ENCODE assay signal across 10 mouse cellular contexts in the genomic region with DNA sequence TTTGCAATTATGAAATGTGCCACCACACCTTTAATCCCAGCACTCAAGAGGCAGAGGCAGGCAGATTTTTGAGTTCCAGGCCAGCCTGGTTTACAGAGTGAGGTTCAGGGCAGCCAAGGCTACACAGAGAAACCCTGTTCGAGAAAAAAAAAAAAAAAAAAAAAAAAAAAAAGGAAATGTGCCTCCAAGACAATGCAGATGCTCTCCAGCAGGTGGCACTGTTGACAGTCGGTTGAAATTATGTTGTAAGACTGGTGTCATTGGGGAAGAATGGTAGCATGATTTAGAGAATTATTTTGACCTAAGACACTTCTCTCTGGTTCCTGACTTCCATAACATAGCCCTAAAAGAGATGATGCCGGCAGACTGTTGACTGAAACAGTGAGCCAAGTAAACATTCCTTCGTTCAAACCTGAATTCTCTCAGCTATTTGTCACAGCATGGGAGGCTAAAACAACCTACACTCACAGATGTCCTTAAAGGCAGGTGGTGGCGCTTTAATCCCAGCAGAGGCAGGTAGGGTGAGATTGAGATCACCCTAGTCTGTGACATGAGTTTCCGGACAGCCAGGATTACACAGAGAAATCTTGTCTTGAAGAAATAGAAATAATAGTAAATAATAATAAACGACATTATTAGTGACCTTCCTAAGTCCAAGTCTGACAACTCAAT.
DNase-seq lines count a peak whose midpoint lies in the region; ATAC-seq lines count a peak whose summit lies in the region.
"Had no signal": no experiment of that assay in that cellular context is flagged by ENCODE, and none has a peak within 500 bp of the region (broad histone marks: within the 10 kb centered on the region; RNA-seq: fewer than 3 reads in every experiment).

No protein-coding gene starts in this region.

- WGBS in forebrain, embryonic 10.5 days = 47% methylated on average over 7 of the region's 7 CpGs
- WGBS in forebrain, embryonic 13.5 days = 49% methylated on average over 7 of the region's 7 CpGs
- 40% methylated on average over 7 of the region's 7 CpGs for WGBS in midbrain, embryonic 10.5 days
- WGBS in midbrain, embryonic 15.5 days = 46% methylated on average over 7 of the region's 7 CpGs

- no peaks in the 10 kb centered on the region for H3K27me3 ChIP-seq in forebrain, embryonic 10.5 days (ENCODE audit: poor library complexity, severe bottlenecking)
- H3K27me3 ChIP-seq in forebrain, embryonic 13.5 days = no peaks in the 10 kb centered on the region
- no peaks in the 10 kb centered on the region for H3K27me3 ChIP-seq in midbrain, embryonic 10.5 days (ENCODE audit: low read depth, poor library complexity, severe bottlenecking)
- H3K27me3 ChIP-seq in midbrain, embryonic 15.5 days (replicated peaks) = no peaks in the 10 kb centered on the region
- H3K27me3 ChIP-seq: heart, embryonic 15.5 days had no signal

- peak; percentile 31 for DNase-seq in forebrain, embryonic 10.5 days (ENCODE audit: extremely low spot score, low spot score)
- DNase-seq in midbrain, embryonic 10.5 days (ENCODE audit: low spot score) = peak; percentile 40
- peak; percentile 66 for DNase-seq in brain, adult 2 months (ENCODE audit: low read depth, low spot score)
- DNase-seq in frontal cortex, postnatal 36 days (ENCODE audit: low spot score in 2 of 2) = peak; percentile 36 to 41
- peak; percentile 19 for DNase-seq in lung, postnatal 10 days

- ATAC-seq in forebrain, embryonic 13.5 days = no peak
- no peak for ATAC-seq in midbrain, embryonic 15.5 days (replicated peaks)
- ATAC-seq in erythroblast, adult 5-6 weeks (replicated peaks; ENCODE audit: low FRiP score, poor library complexity, severe bottlenecking) = no peak

- H3K9me3 ChIP-seq in forebrain, embryonic 10.5 days = no peaks in the 10 kb centered on the region
- no peaks in the 10 kb centered on the region for H3K9me3 ChIP-seq in forebrain, embryonic 13.5 days (replicated peaks)
- no peaks in the 10 kb centered on the region for H3K9me3 ChIP-seq in midbrain, embryonic 10.5 days (replicated peaks)
- no peaks in the 10 kb centered on the region for H3K9me3 ChIP-seq in midbrain, embryonic 15.5 days
- H3K9me3 ChIP-seq: heart, embryonic 15.5 days had no signal

- H3K27ac ChIP-seq in forebrain, embryonic 10.5 days = no peak overlapping the region
- H3K27ac ChIP-seq in forebrain, embryonic 13.5 days = no peak overlapping the region
- no peak overlapping the region for H3K27ac ChIP-seq in midbrain, embryonic 10.5 days (replicated peaks)
- H3K27ac ChIP-seq in midbrain, embryonic 15.5 days = no peak overlapping the region
- H3K27ac ChIP-seq: heart, embryonic 15.5 days had no signal

- H3K4me3 ChIP-seq in forebrain, embryonic 10.5 days = no peak overlapping the region
- H3K4me3 ChIP-seq in forebrain, embryonic 13.5 days = no peak overlapping the region
- H3K4me3 ChIP-seq in midbrain, embryonic 10.5 days = no peak overlapping the region
- no peak overlapping the region for H3K4me3 ChIP-seq in midbrain, embryonic 15.5 days
- H3K4me3 ChIP-seq: heart, embryonic 15.5 days; myocyte had no signal

- H3K4me1 ChIP-seq in forebrain, embryonic 10.5 days = no peaks in the 10 kb centered on the region
- no peaks in the 10 kb centered on the region for H3K4me1 ChIP-seq in forebrain, embryonic 13.5 days
- no peaks in the 10 kb centered on the region for H3K4me1 ChIP-seq in midbrain, embryonic 10.5 days
- no peaks in the 10 kb centered on the region for H3K4me1 ChIP-seq in midbrain, embryonic 15.5 days
- H3K4me1 ChIP-seq: heart, embryonic 15.5 days had no signal

- no peak overlapping the region for H3K4me2 ChIP-seq in forebrain, embryonic 13.5 days
- H3K4me2 ChIP-seq in midbrain, embryonic 15.5 days = no peak overlapping the region
- H3K4me2 ChIP-seq: heart, embryonic 15.5 days had no signal

- no peak overlapping the region for H3K9ac ChIP-seq in forebrain, embryonic 13.5 days
- H3K9ac ChIP-seq in midbrain, embryonic 15.5 days = no peak overlapping the region
- H3K9ac ChIP-seq: heart, embryonic 15.5 days had no signal

- H3K36me3 ChIP-seq in forebrain, embryonic 10.5 days (replicated peaks) = no peaks in the 10 kb centered on the region
- no peaks in the 10 kb centered on the region for H3K36me3 ChIP-seq in forebrain, embryonic 13.5 days (ENCODE audit: poor library complexity, severe bottlenecking)
- H3K36me3 ChIP-seq in midbrain, embryonic 10.5 days = no peaks in the 10 kb centered on the region
- H3K36me3 ChIP-seq in midbrain, embryonic 15.5 days (replicated peaks) = no peaks in the 10 kb centered on the region
- H3K36me3 ChIP-seq: heart, embryonic 15.5 days had no signal
